Mouse (Mus musculus) forebrain, embryonic 11.5 days (tissue): Measurements from ENCODE around the gene Rars. TPM values are rescaled to one million over a fixed set of nuclear protein-coding genes. Genes with fewer than 3 reads are reported as not detected.

Experiments used
- ATAC-seq: fragments of 200-750 bp; cut with Nextera tagmentation; replicated peaks from 2 replicates; pipeline ENCODE4 v1.8.0; 2017; ENCODE audit warnings: moderate TSS enrichment; ENCODE audit not compliant: low FRiP score
- DNase-seq: peaks from one replicate; pipeline ENCODE4 v3.0.0-alpha.2; 2017; ENCODE audit warnings: low spot score
- H3K27ac ChIP-seq: fragments of 300-500 bp; sonication (generic); 2 replicates; pipeline ENCODE4 v1.5.1; 2014; ENCODE audit warnings: low read depth, low read length
- H3K27me3 ChIP-seq: fragments of 300-500 bp; sonication (generic); 2 replicates; pipeline ENCODE4 v1.6.1; 2014; ENCODE audit warnings: mild to moderate bottlenecking, low read length, mixed read lengths; ENCODE audit not compliant: control insufficient read depth, insufficient read depth
- H3K36me3 ChIP-seq: fragments of 300-500 bp; sonication (generic); 2 replicates; pipeline ENCODE4 v1.6.1; 2014; ENCODE audit warnings: mild to moderate bottlenecking, low read length, moderate library complexity, mixed read lengths; ENCODE audit not compliant: control insufficient read depth, insufficient read depth
- H3K4me1 ChIP-seq: fragments of 300-500 bp; sonication (generic); replicated peaks from 2 replicates; pipeline ENCODE4 v1.6.1; 2014; ENCODE audit warnings: low read length, mixed read lengths; ENCODE audit not compliant: control insufficient read depth, insufficient read depth
- H3K4me2 ChIP-seq: fragments of 300-500 bp; sonication (generic); 2 replicates; pipeline ENCODE4 v1.6.1; 2014; ENCODE audit warnings: low read depth, mild to moderate bottlenecking, low read length, moderate library complexity, mixed read lengths; ENCODE audit not compliant: severe bottlenecking
- H3K4me3 ChIP-seq: fragments of 300-500 bp; sonication (generic); 2 replicates; pipeline ENCODE4 v1.5.1; 2014; ENCODE audit warnings: low read depth, low read length
- H3K9ac ChIP-seq: fragments of 300-500 bp; sonication (generic); 2 replicates; pipeline ENCODE4 v1.6.1; 2014; ENCODE audit warnings: low read length
- H3K9me3 ChIP-seq: fragments of 300-500 bp; sonication (generic); 2 replicates; pipeline ENCODE4 v1.6.1; 2016; ENCODE audit warnings: low read length, mixed read lengths; ENCODE audit not compliant: control insufficient read depth
- WGBS: fragments of 180-500 bp; shearing (Covaris S2); extraction: QIAGEN DNeasy Blood & Tissue Kit; methylation state at CpG from one replicate; pipeline ENCODE4 v1.1.7; 2014; 5-methylcytosine and 5-hydroxymethylcytosine counted together
- polyA plus RNA-seq: library from polyadenylated mRNA; unstranded; fragments of >200 nt; fragmentation: Nextera tagmentation; extraction: Ambion mirVana; gene quantifications from 2 replicates; pipeline ENCODE4 v1.2.1, GENCODE M21; 2014

Rars gene
- polyA plus RNA-seq, 1 experiment from 2014 or later = 107 TPM

- WGBS = 86% methylated on average over 5 of the region's 5 CpGs
- no peak overlapping the region for H3K4me2 ChIP-seq
- no peak overlapping the region for H3K4me3 ChIP-seq
- no peaks in the 10 kb centered on the region for H3K27me3 ChIP-seq
- H3K9ac ChIP-seq = no peak overlapping the region; the same call in 1 of the 2 replicates
- H3K9me3 ChIP-seq = no peaks in the 10 kb centered on the region
- peaks cover under 1% of the 10 kb centered on the region; the same call in 1 of the 2 replicates for H3K36me3 ChIP-seq
- peak overlapping the region; percentile 99 for H3K27ac ChIP-seq
- ATAC-seq = no peak
- H3K4me1 ChIP-seq = peaks cover 31% of the 10 kb centered on the region
- DNase-seq = no peak
These were observed 29.3 kb upstream of the Rars start for GRCm38 (mm10) chr11:35863653-35864052.

- WGBS = 82% methylated on average over 12 of the region's 12 CpGs
- no peak for DNase-seq
These were observed 23.2 kb upstream of the Rars start for GRCm38 (mm10) chr11:35857395-35858067.

GRCm38 (mm10) chr11:35856359-35857040 lies 22.2 kb upstream of the Rars start:
- DNase-seq (peak; percentile 90), ATAC-seq (peak; percentile 89)
- Histone ChIP-seq H3K36me3 (no peaks in the 10 kb centered on the region), H3K27me3 (no peaks in the 10 kb centered on the region), H3K4me3 (no peak overlapping the region), H3K4me2 (0 out of 2 replicates have a peak overlapping the region, but pooled peaks have one; percentile 24), H3K9ac (peak overlapping the region; percentile 47), H3K27ac (peak overlapping the region; percentile 91), H3K4me1 (peaks cover 25% of the 10 kb centered on the region), H3K9me3 (no peaks in the 10 kb centered on the region)
- 18% methylated on average over 11 of the region's 11 CpGs for WGBS

More at GRCm38 (mm10) chr11:35857395-35858067, 23.2 kb upstream of the Rars start:
- no peaks in the 10 kb centered on the region for H3K9me3 ChIP-seq
- H3K27ac ChIP-seq = peak overlapping the region; percentile 91
- H3K36me3 ChIP-seq = no peaks in the 10 kb centered on the region
- H3K27me3 ChIP-seq = no peaks in the 10 kb centered on the region
- no peak overlapping the region for H3K4me2 ChIP-seq
- peaks cover 25% of the 10 kb centered on the region for H3K4me1 ChIP-seq
- no peak overlapping the region for H3K4me3 ChIP-seq
- peak; percentile 9; the same call in 1 of the 2 replicates for ATAC-seq
- H3K9ac ChIP-seq = peak overlapping the region; percentile 16; the same call in 1 of the 2 replicates

- ATAC-seq = no peak
These were observed 21.3 kb upstream of the Rars start for GRCm38 (mm10) chr11:35855567-35855966.

GRCm38 (mm10) chr11:35854941-35855340 lies 20.6 kb upstream of the Rars start:
- Histone ChIP-seq H3K36me3 (no peaks in the 10 kb centered on the region), H3K4me1 (peaks cover 25% of the 10 kb centered on the region), H3K4me3 (no peak overlapping the region), H3K4me2 (no peak overlapping the region), H3K27me3 (no peaks in the 10 kb centered on the region), H3K9me3 (no peaks in the 10 kb centered on the region), H3K27ac (0 out of 2 replicates have a peak overlapping the region, but pooled peaks have one; percentile 31), H3K9ac (no peak overlapping the region; the same call in 1 of the 2 replicates)
- WGBS = 86% methylated on average over 5 of the region's 5 CpGs
- DNase-seq (no peak), ATAC-seq (no peak)

More at GRCm38 (mm10) chr11:35855567-35855966, 21.3 kb upstream of the Rars start:
- H3K4me1 ChIP-seq = peaks cover 25% of the 10 kb centered on the region
- 76% methylated on average over 7 of the region's 9 CpGs for WGBS
- H3K9ac ChIP-seq = no peak overlapping the region
- H3K36me3 ChIP-seq = no peaks in the 10 kb centered on the region
- no peak overlapping the region for H3K4me3 ChIP-seq
- DNase-seq = no peak
- H3K27me3 ChIP-seq = no peaks in the 10 kb centered on the region
- no peak overlapping the region for H3K4me2 ChIP-seq
- no peaks in the 10 kb centered on the region for H3K9me3 ChIP-seq
- H3K27ac ChIP-seq = peak overlapping the region; percentile 91; the same call in 1 of the 2 replicates

- no peak overlapping the region for H3K27ac ChIP-seq
- no peaks in the 10 kb centered on the region for H3K36me3 ChIP-seq
- H3K9me3 ChIP-seq = no peaks in the 10 kb centered on the region
- 88% methylated on average over 4 of the region's 4 CpGs for WGBS
- DNase-seq (no peak), ATAC-seq (no peak)
- no peak overlapping the region for H3K9ac ChIP-seq
- H3K27me3 ChIP-seq = no peaks in the 10 kb centered on the region
- no peak overlapping the region for H3K4me2 ChIP-seq
- H3K4me1 ChIP-seq = peaks cover 25% of the 10 kb centered on the region
- no peak overlapping the region for H3K4me3 ChIP-seq
These were observed 19.3 kb upstream of the Rars start for GRCm38 (mm10) chr11:35853651-35854050.

GRCm38 (mm10) chr11:35852731-35853130 lies 18.4 kb upstream of the Rars start:
- DNase-seq (peak; percentile 78), ATAC-seq (no peak)
- H3K27ac ChIP-seq = no peak overlapping the region
- H3K36me3 ChIP-seq = no peaks in the 10 kb centered on the region
- H3K4me1 ChIP-seq = peaks cover 24% of the 10 kb centered on the region
- no peak overlapping the region for H3K4me2 ChIP-seq
- WGBS = 54% methylated on average over 4 of the region's 4 CpGs
- no peaks in the 10 kb centered on the region for H3K27me3 ChIP-seq
- H3K9me3 ChIP-seq = no peaks in the 10 kb centered on the region
- H3K9ac ChIP-seq = no peak overlapping the region
- no peak overlapping the region for H3K4me3 ChIP-seq

GRCm38 (mm10) chr11:35844299-35844698 lies 10.0 kb upstream of the Rars start:
- no peaks in the 10 kb centered on the region for H3K36me3 ChIP-seq
- DNase-seq = peak; percentile 42

More at GRCm38 (mm10) chr11:35844299-35844698, 10.0 kb upstream of the Rars start:
- ATAC-seq = no peak
- no peak overlapping the region for H3K27ac ChIP-seq
- no peak overlapping the region for H3K4me2 ChIP-seq
- no peak overlapping the region for H3K9ac ChIP-seq
- no peaks in the 10 kb centered on the region for H3K9me3 ChIP-seq
- WGBS = 92% methylated on average over 9 of the region's 9 CpGs
- H3K4me3 ChIP-seq = no peak overlapping the region
- H3K27me3 ChIP-seq = no peaks in the 10 kb centered on the region
- 0 out of 2 replicates have a peak, but pooled peaks cover 2% of the 10 kb centered on the region for H3K4me1 ChIP-seq
